Mouse (Mus musculus) erythroid progenitor cell, adult 5-6 weeks (primary cell): ENCODE results near the gene Otx1. TPM values are rescaled to one million over a fixed set of nuclear protein-coding genes. Genes with fewer than 3 reads are reported as not detected.

ENCODE experiments used
- ATAC-seq: replicated peaks from 2 replicates; pipeline ENCODE4 v1.8.0; 2016; ENCODE audit warnings: moderate number of reproducible peaks, mild to moderate bottlenecking, moderate TSS enrichment, inconsistent platforms; ENCODE audit not compliant: poor library complexity, low FRiP score, severe bottlenecking
- total RNA-seq, 2 experiments: library from RNA; stranded (forward) in 1 of 2; stranded (reverse) in 1 of 2; fragments of 150-400 nt in 1 of 2; fragments of 186-747, 209-891 nt in 1 of 2; gene quantifications; 2 replicates each; pipeline versions ENCODE4 v1.2.3 to v1.2.4; 2015 to 2017; ENCODE audit warnings: low replicate concordance in 2 of 2

Gene Otx1
- total RNA-seq, 2 experiments from 2014 or later = not detected

GRCm38 (mm10) chr11:22000316-22001076, 2.2 kb downstream of the Otx1 start:
- ATAC-seq = no peak

- no peak for ATAC-seq
These were observed 3.0 kb downstream of the Otx1 start for GRCm38 (mm10) chr11:21999396-22000315.

- no peak for ATAC-seq
These were observed 4.3 kb downstream of the Otx1 start for GRCm38 (mm10) chr11:21998141-21999047.

- ATAC-seq = no peak
These were observed 5.0 kb downstream of the Otx1 start for GRCm38 (mm10) chr11:21997561-21998140.

- no peak; the same call in 1 of the 2 replicates for ATAC-seq
These were observed 5.8 kb downstream of the Otx1 start for GRCm38 (mm10) chr11:21996661-21997560.

- no peak for ATAC-seq
These were observed 6.4 kb downstream of the Otx1 start for GRCm38 (mm10) chr11:21996325-21996647.

GRCm38 (mm10) chr11:21995534-21996324, 7.0 kb downstream of the Otx1 start:
- ATAC-seq = no peak

GRCm38 (mm10) chr11:21994377-21995370, 8.0 kb downstream of the Otx1 start:
- ATAC-seq = no peak

GRCm38 (mm10) chr11:21993597-21994376, 8.9 kb downstream of the Otx1 start:
- no peak for ATAC-seq

- 0 out of 2 replicates have a peak, but pooled peaks have one; percentile 19 for ATAC-seq
These were observed 9.7 kb downstream of the Otx1 start for GRCm38 (mm10) chr11:21992761-21993596.

- no peak for ATAC-seq
These were observed 14.2 kb downstream of the Otx1 start for GRCm38 (mm10) chr11:21988398-21988946.

- no peak for ATAC-seq
These were observed 17.6 kb downstream of the Otx1 start for GRCm38 (mm10) chr11:21985118-21985517.

- no peak for ATAC-seq
These were observed 28.6 kb downstream of the Otx1 start for GRCm38 (mm10) chr11:21974005-21974531.

GRCm38 (mm10) chr11:21973597-21973996, 29.1 kb downstream of the Otx1 start:
- no peak for ATAC-seq
